Mouse (Mus musculus) heart, embryonic 16.5 days (tissue): ENCODE measurements around the gene Klhl42. TPM values are rescaled to one million over a fixed set of nuclear protein-coding genes. Genes with fewer than 3 reads are reported as not detected.

ENCODE experiments used
- ATAC-seq: fragments of 200-750 bp; cut with Nextera tagmentation; replicated peaks from 2 replicates; pipeline ENCODE4 v1.8.0; 2017; ENCODE audit warnings: moderate number of reproducible peaks; ENCODE audit not compliant: insufficient read depth, low FRiP score; ENCODE audit errors: extremely low read depth
- H3K27ac ChIP-seq: fragments of 300-500 bp; sonication (generic); 2 replicates; pipeline ENCODE4 v1.5.1; 2014; ENCODE audit warnings: mild to moderate bottlenecking, low read length, control low read depth, moderate library complexity
- H3K27me3 ChIP-seq: fragments of 300-500 bp; sonication (generic); 2 replicates; pipeline ENCODE4 v1.6.1; 2014; ENCODE audit warnings: low read length, mixed read lengths; ENCODE audit not compliant: control insufficient read depth, insufficient read depth
- H3K36me3 ChIP-seq: fragments of 300-500 bp; sonication (generic); 2 replicates; pipeline ENCODE4 v1.6.1; 2014; ENCODE audit not compliant: control insufficient read depth, insufficient read depth
- H3K4me1 ChIP-seq: fragments of 300-500 bp; sonication (generic); 2 replicates; pipeline ENCODE4 v1.6.1; 2014; ENCODE audit warnings: low read length, mixed read lengths; ENCODE audit not compliant: control insufficient read depth, insufficient read depth
- H3K4me2 ChIP-seq: fragments of 300-500 bp; sonication (generic); 2 replicates; pipeline ENCODE4 v1.6.1; 2014; ENCODE audit warnings: low read depth, mild to moderate bottlenecking, control low read depth, low read length
- H3K4me3 ChIP-seq: fragments of 300-500 bp; sonication (generic); 2 replicates; pipeline ENCODE4 v1.5.1; 2014; ENCODE audit warnings: mild to moderate bottlenecking, control low read depth, low read length
- H3K9ac ChIP-seq: fragments of 300-500 bp; sonication (generic); 2 replicates; pipeline ENCODE4 v1.6.1; 2014; ENCODE audit warnings: low read length, control low read depth
- H3K9me3 ChIP-seq: fragments of 300-500 bp; sonication (generic); replicated peaks from 2 replicates; pipeline ENCODE4 v1.6.1; 2016; ENCODE audit warnings: low read length; ENCODE audit not compliant: control insufficient read depth
- WGBS: fragments of 180-500 bp; shearing (Covaris S2); extraction: QIAGEN DNeasy Blood & Tissue Kit; methylation state at CpG from one replicate; pipeline ENCODE4 v1.1.7; 2014; 5-methylcytosine and 5-hydroxymethylcytosine counted together
- polyA plus RNA-seq: library from polyadenylated mRNA; unstranded; fragments of >200 nt; fragmentation: Nextera tagmentation; extraction: Ambion mirVana; gene quantifications from 2 replicates; pipeline ENCODE4 v1.2.1, GENCODE M21; 2015

Klhl42 gene
- polyA plus RNA-seq, 1 experiment from 2014 or later = 4.3 TPM

- ATAC-seq = no peak
- WGBS = 88% methylated on average over 10 of the region's 10 CpGs
- Histone ChIP-seq H3K36me3 (0 out of 2 replicates have a peak, but pooled peaks cover 3% of the 10 kb centered on the region), H3K27me3 (no peaks in the 10 kb centered on the region), H3K9ac (no peak overlapping the region), H3K9me3 (no peaks in the 10 kb centered on the region), H3K27ac (no peak overlapping the region), H3K4me1 (no peaks in the 10 kb centered on the region), H3K4me2 (no peak overlapping the region), H3K4me3 (no peak overlapping the region)
Measured at GRCm38 (mm10) chr6:147079919-147080318, 11.3 kb upstream of the Klhl42 start.

DNA sequence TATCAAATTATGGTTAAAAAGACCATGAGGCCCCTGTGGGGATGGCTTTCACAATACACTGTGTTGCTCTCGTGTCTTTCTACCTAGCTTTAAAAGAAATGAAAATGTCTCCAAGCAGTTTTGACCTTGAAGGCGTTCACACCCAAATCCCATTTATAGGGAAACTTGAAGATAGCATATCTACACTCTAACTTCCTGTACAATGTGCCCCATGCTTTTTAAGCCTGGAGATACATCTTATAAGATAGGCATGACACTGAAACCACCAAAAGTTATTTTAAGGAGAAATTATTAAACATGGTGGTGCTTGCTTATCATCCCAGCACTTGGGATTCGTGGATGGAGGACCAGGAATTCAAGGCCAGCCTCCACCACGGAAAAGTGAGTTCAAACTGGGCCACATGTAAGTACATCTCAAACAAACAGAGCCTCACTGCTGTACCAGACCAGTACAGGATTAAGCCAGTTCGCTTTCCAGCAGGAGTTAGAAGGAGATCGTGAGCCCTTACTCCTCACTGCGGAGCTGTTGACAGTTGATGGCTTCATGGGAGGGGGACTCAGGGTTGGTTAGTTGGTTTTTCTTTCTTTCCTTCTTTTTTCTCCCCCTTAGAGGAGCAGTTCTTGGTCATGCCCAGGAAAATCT lies 5.7 kb upstream of the Klhl42 start:
- no peak overlapping the region for H3K9ac ChIP-seq
- ATAC-seq = no peak
- WGBS = 61% methylated on average over 7 of the region's 7 CpGs
- H3K27me3 ChIP-seq = no peaks in the 10 kb centered on the region
- no peaks in the 10 kb centered on the region for H3K36me3 ChIP-seq
- no peaks in the 10 kb centered on the region for H3K9me3 ChIP-seq
- H3K27ac ChIP-seq = no peak overlapping the region
- peaks cover 4% of the 10 kb centered on the region; the same call in 1 of the 2 replicates for H3K4me1 ChIP-seq
- no peak overlapping the region for H3K4me3 ChIP-seq
- no peak overlapping the region for H3K4me2 ChIP-seq

- 10% methylated on average over 19 of the region's 20 CpGs for WGBS
- Histone ChIP-seq H3K4me3 (peak within 1 kb of the TSS; percentile 13), H3K27ac (no peak within 1 kb of the TSS), H3K36me3 (no peaks in the 10 kb centered on the region), H3K9ac (peak within 1 kb of the TSS; percentile 23), H3K27me3 (no peaks in the 10 kb centered on the region), H3K4me1 (peaks cover 7% of the 10 kb centered on the region; the same call in 1 of the 2 replicates), H3K9me3 (no peaks in the 10 kb centered on the region), H3K4me2 (peak within 1 kb of the TSS; percentile 43)
- no peak for ATAC-seq
Measured at GRCm38 (mm10) chr6:147086594-147087225, 4.5 kb upstream of the Klhl42 start, which contains the start of gene Mansc4. TSS of gene Mansc4 (minus strand) at chr6:147087032.

DNA sequence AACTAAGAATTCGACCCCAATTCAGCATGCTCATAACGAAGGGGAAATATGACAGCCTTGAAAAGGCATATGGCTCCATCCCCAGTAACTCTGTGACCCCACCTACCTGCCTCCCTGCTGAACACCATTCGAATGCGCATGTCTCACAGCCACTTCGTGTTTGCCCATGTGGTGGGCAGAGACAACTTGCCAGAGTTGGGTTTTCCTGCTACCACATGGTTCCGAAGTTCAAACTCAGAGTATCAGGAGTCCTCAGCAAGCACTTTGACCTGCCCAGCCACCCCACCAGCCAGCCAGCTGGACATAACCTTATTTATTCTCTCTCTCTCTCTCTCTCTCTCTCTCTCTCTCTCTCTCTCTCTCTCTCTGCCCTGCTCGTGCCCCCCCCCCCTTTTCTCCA lies 3.4 kb upstream of the Klhl42 start:
- no peak for ATAC-seq
- no peak overlapping the region for H3K4me2 ChIP-seq
- no peaks in the 10 kb centered on the region for H3K27me3 ChIP-seq
- peaks cover 13% of the 10 kb centered on the region for H3K4me1 ChIP-seq
- H3K36me3 ChIP-seq = no peaks in the 10 kb centered on the region
- H3K9me3 ChIP-seq = no peaks in the 10 kb centered on the region
- 58% methylated on average over 7 of the region's 7 CpGs for WGBS
- H3K4me3 ChIP-seq = no peak overlapping the region
- no peak overlapping the region for H3K27ac ChIP-seq
- H3K9ac ChIP-seq = no peak overlapping the region

- H3K4me1 ChIP-seq = peaks cover 18% of the 10 kb centered on the region
- no peaks in the 10 kb centered on the region for H3K9me3 ChIP-seq
- 84% methylated on average over 3 of the region's 3 CpGs for WGBS
- ATAC-seq = no peak
- H3K4me3 ChIP-seq = no peak overlapping the region
- no peak overlapping the region for H3K9ac ChIP-seq
- no peak overlapping the region for H3K4me2 ChIP-seq
- H3K27ac ChIP-seq = no peak overlapping the region
- H3K36me3 ChIP-seq = no peaks in the 10 kb centered on the region
- H3K27me3 ChIP-seq = no peaks in the 10 kb centered on the region
Measured at GRCm38 (mm10) chr6:147088517-147088916, 2.7 kb upstream of the Klhl42 start.

DNA sequence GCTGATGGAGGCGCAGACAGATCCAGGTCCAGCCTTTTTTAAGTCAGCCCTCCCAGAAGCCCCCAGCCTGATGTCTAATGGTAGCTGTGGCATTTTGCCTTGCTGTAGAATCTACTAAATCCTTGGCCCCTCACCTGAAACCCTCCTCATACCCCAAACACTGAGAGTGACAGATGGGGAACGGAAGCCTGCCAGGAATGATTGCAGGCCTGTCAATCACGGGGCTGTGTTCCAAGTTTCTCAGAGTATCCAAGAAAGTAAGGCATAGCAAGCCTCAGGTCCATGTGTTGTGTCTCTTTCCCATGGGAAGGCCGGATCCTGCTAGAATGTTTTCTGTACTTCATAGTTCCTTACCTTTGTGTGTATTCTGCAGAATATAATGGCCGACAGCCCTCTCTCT lies 988 bp upstream of the Klhl42 start:
- H3K4me1 ChIP-seq = peaks cover 22% of the 10 kb centered on the region
- no peaks in the 10 kb centered on the region for H3K9me3 ChIP-seq
- H3K27ac ChIP-seq = no peak overlapping the region
- H3K4me2 ChIP-seq = no peak overlapping the region
- no peak overlapping the region for H3K9ac ChIP-seq
- no peaks in the 10 kb centered on the region for H3K27me3 ChIP-seq
- no peak for ATAC-seq
- no peak overlapping the region for H3K4me3 ChIP-seq
- 73% methylated on average over 5 of the region's 5 CpGs for WGBS
- H3K36me3 ChIP-seq = no peaks in the 10 kb centered on the region

GRCm38 (mm10) chr6:147092136-147092535 lies 957 bp downstream of the Klhl42 start:
- Histone ChIP-seq H3K36me3 (peaks cover 3% of the 10 kb centered on the region; the same call in 1 of the 2 replicates), H3K4me3 (peak overlapping the region; percentile 94), H3K4me2 (peak overlapping the region; percentile 97), H3K9ac (peak overlapping the region; percentile 93), H3K9me3 (no peaks in the 10 kb centered on the region), H3K4me1 (peaks cover 20% of the 10 kb centered on the region), H3K27me3 (no peaks in the 10 kb centered on the region), H3K27ac (peak overlapping the region; percentile 90)
- ATAC-seq = no peak; the same call in 1 of the 2 replicates
- WGBS = 2% methylated on average over 15 of the region's 15 CpGs

DNA sequence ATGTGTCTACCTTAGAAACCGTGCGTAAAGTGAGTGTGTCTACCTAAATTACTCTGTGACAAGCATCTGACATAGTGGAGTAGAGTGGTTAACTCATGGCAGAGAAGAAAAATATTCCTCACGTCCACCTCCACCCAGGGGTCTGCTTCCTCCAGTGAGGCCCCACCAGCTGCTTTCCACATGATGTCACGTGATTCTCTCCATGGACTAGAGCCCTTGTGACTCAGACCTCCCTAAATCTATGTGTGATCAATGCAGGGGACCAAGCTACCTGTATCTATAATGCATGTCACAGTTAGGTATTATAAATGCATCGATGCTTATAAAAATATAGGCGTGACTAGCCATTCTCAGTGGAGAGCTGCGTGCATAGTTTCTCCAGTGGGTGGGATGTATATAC lies 3.6 kb downstream of the Klhl42 start:
- ATAC-seq = no peak
- WGBS = 77% methylated on average over 7 of the region's 7 CpGs
- no peak overlapping the region for H3K4me3 ChIP-seq
- H3K9me3 ChIP-seq = no peaks in the 10 kb centered on the region
- H3K4me2 ChIP-seq = no peak overlapping the region
- peaks cover 3% of the 10 kb centered on the region; the same call in 1 of the 2 replicates for H3K36me3 ChIP-seq
- H3K9ac ChIP-seq = no peak overlapping the region
- no peak overlapping the region for H3K27ac ChIP-seq
- peaks cover 25% of the 10 kb centered on the region for H3K4me1 ChIP-seq
- no peaks in the 10 kb centered on the region for H3K27me3 ChIP-seq

- H3K36me3 ChIP-seq = peaks cover 3% of the 10 kb centered on the region; the same call in 1 of the 2 replicates
- H3K9me3 ChIP-seq = no peaks in the 10 kb centered on the region
- H3K9ac ChIP-seq = no peak overlapping the region
- no peaks in the 10 kb centered on the region for H3K27me3 ChIP-seq
- no peak for ATAC-seq
- H3K4me1 ChIP-seq = peaks cover 21% of the 10 kb centered on the region
- H3K4me3 ChIP-seq = no peak overlapping the region
- no peak overlapping the region for H3K27ac ChIP-seq
- WGBS = 95% methylated on average over 4 of the region's 4 CpGs
- H3K4me2 ChIP-seq = no peak overlapping the region
Measured at GRCm38 (mm10) chr6:147096109-147096508, 4.9 kb downstream of the Klhl42 start.
